Mouse (Mus musculus): ENCODE data around the gene Tepp.
A peak's percentile ranks its signal among the peaks of the same experiment; 100 is the strongest.

Gene Tepp

GRCm38 (mm10) chr8:95331156-95331719, 20.9 kb downstream of the Tepp start:
- DNase-seq (ENCODE audit: low read depth): no peak

- DNase-seq (ENCODE audit: low read depth): peak; percentile 94
Measured at GRCm38 (mm10) chr8:95331720-95332436, 21.5 kb downstream of the Tepp start, which contains the start of the genes Zfp319 and Usb1. Gene Zfp319 (minus strand): TSS chr8:95331950. Gene Usb1 (plus strand): TSS chr8:95332284.

- no peak for DNase-seq (ENCODE audit: low read depth)
Measured at GRCm38 (mm10) chr8:95332437-95333199, 22.3 kb downstream of the Tepp start.

- DNase-seq (ENCODE audit: low read depth): no peak
Measured at GRCm38 (mm10) chr8:95335706-95336105, 25.3 kb downstream of the Tepp start.

- no peak for DNase-seq (ENCODE audit: low read depth)
Measured at GRCm38 (mm10) chr8:95336363-95336762, 26.0 kb downstream of the Tepp start.

GRCm38 (mm10) chr8:95341721-95342120, 31.4 kb downstream of the Tepp start:
- DNase-seq (ENCODE audit: low read depth): no peak

GRCm38 (mm10) chr8:95344668-95345067, 34.3 kb downstream of the Tepp start:
- DNase-seq (ENCODE audit: low read depth): no peak

- peak; percentile 79 for DNase-seq (ENCODE audit: low read depth)
Measured at GRCm38 (mm10) chr8:95346643-95347545, 36.5 kb downstream of the Tepp start.

GRCm38 (mm10) chr8:95348356-95348755, 38.0 kb downstream of the Tepp start:
- DNase-seq (ENCODE audit: low read depth): no peak

GRCm38 (mm10) chr8:95348811-95349630, 38.7 kb downstream of the Tepp start:
- peak; percentile 76 for DNase-seq (ENCODE audit: low read depth)

- DNase-seq (ENCODE audit: low read depth): no peak
Measured at GRCm38 (mm10) chr8:95351461-95351860, 41.1 kb downstream of the Tepp start.

- peak; percentile 45 for DNase-seq (ENCODE audit: low read depth)
Measured at GRCm38 (mm10) chr8:95352151-95352870, 41.9 kb downstream of the Tepp start, which contains the start of gene Mmp15. Gene Mmp15 (plus strand): TSS chr8:95352268.

- peak; percentile 38 for DNase-seq (ENCODE audit: low read depth)
Measured at GRCm38 (mm10) chr8:95352871-95353866, 42.8 kb downstream of the Tepp start.

GRCm38 (mm10) chr8:95354606-95355005, 44.2 kb downstream of the Tepp start:
- DNase-seq (ENCODE audit: low read depth): no peak

GRCm38 (mm10) chr8:95358550-95359411, 48.4 kb downstream of the Tepp start:
- no peak for DNase-seq (ENCODE audit: low read depth)

- DNase-seq (ENCODE audit: low read depth): no peak
Measured at GRCm38 (mm10) chr8:95360181-95361015, 50.0 kb downstream of the Tepp start.

- DNase-seq (ENCODE audit: low read depth): no peak
Measured at GRCm38 (mm10) chr8:95361016-95361341, 50.6 kb downstream of the Tepp start.
